Mouse (Mus musculus): ENCODE measurements around the gene Bcl9. TPM values are rescaled to one million over a fixed set of nuclear protein-coding genes. Genes with fewer than 3 reads are reported as not detected.

Bcl9 gene
- polyA plus RNA-seq, 1 experiment from 2014 or later, result 89.4 TPM

Other genes starting within 250 kb of the Bcl9 start
- gene Acp6, start 139.1 kb downstream of the Bcl9 start, polyA plus RNA-seq (2015; fragmentation: Nextera tagmentation; extraction: Ambion mirVana), result 49.1 and 53.8 TPM in 2 replicates
- not detected in 2 replicates for gene Olfr1402, start 124.1 kb upstream of the Bcl9 start, polyA plus RNA-seq (2015; fragmentation: Nextera tagmentation; extraction: Ambion mirVana)